Comparison of ENCODE assay signal across 8 mouse cellular contexts in the genomic region with DNA sequence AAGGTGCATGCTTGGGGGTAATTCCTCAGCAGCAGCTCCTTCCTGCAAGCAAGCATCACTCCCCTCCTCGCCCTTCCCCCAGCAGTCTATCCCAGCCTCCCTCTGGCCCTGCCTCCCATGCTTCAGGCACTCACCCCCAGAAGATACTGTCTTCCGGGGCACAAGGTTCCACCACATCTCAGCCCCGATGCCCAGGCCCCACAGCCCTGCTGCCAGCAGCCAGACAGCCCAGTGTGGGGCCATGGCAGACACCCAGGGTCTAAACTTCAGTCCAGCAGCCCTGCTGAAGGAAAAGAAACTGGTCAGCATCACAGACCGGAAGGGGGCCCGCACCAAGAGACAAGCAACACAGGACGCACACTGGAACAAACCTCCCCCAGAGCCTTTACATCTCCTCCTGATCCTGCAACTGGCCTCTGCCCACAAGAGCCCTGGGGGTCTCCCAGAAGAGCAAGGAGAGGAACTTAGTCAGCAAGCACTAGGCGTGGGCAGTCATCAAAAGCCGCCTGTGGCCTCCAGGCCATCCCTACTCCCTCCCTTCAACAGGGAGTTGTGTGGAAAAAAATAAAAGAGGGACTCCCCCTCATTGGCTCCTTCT. TPM values are rescaled to one million over a fixed set of nuclear protein-coding genes. Genes with fewer than 3 reads are reported as not detected.
DNase-seq lines count a peak whose midpoint lies in the region; ATAC-seq and TF ChIP-seq lines count a peak whose summit lies in the region.

No protein-coding gene starts in this region.

- peaks cover 20% of the 10 kb centered on the region for H3K4me1 ChIP-seq in forebrain, embryonic 14.5 days (ENCODE audit: control insufficient read depth, insufficient read depth, low read length)
- peaks cover 41% of the 10 kb centered on the region for H3K4me1 ChIP-seq in neural tube, embryonic 12.5 days

- H3K27ac ChIP-seq in left cerebral cortex, adult 2 months = peak overlapping the region; percentile 95
- peak overlapping the region; percentile 100 for H3K27ac ChIP-seq in forebrain, embryonic 14.5 days (ENCODE audit: low read depth, low read length)
- H3K27ac ChIP-seq in neural tube, embryonic 12.5 days = peak overlapping the region; percentile 98

- no peak for TF ChIP-seq POLR2A in brain, embryonic 14.5 days (IDR thresholded peaks at IDR 0.05; ENCODE audit: borderline replicate concordance, extremely low read depth, insufficient read depth, insufficient read length, poor library complexity, severe bottlenecking)

- H3K9ac ChIP-seq in forebrain, embryonic 14.5 days (ENCODE audit: low read length) = peak overlapping the region; percentile 100
- peak overlapping the region; percentile 98 for H3K9ac ChIP-seq in neural tube, embryonic 12.5 days

- intact Hi-C loops in left cerebral cortex, adult 2 months (cut with DNase I) = no loop called here
- intact Hi-C loops in left cerebral cortex, postnatal 25 days (cut with DNase I) = loop anchor here (2.0 kb wide), 1 partner anchor 79 kb away; no protein-coding TSS in a partner anchor

- H3K36me3 ChIP-seq in forebrain, embryonic 14.5 days (ENCODE audit: control insufficient read depth, insufficient read depth, low read length) = peaks cover 43% of the 10 kb centered on the region
- H3K36me3 ChIP-seq in neural tube, embryonic 12.5 days = peaks cover 44% of the 10 kb centered on the region

- peak overlapping the region; percentile 92 for H3K4me3 ChIP-seq in left cerebral cortex, adult 2 months
- H3K4me3 ChIP-seq in forebrain, embryonic 14.5 days (ENCODE audit: low read depth, low read length) = peak overlapping the region; percentile 99
- peak overlapping the region; percentile 91 for H3K4me3 ChIP-seq in neural tube, embryonic 12.5 days

- ATAC-seq in forebrain, embryonic 14.5 days = no peak
- ATAC-seq in neural tube, embryonic 12.5 days (ENCODE audit: low FRiP score, low read depth) = no peak

- H3K27me3 ChIP-seq in forebrain, embryonic 14.5 days (replicated peaks; ENCODE audit: control insufficient read depth, insufficient read depth, low read length) = no peaks in the 10 kb centered on the region
- H3K27me3 ChIP-seq in neural tube, embryonic 12.5 days (replicated peaks) = no peaks in the 10 kb centered on the region

- no peak for TF ChIP-seq CTCF in left cerebral cortex, adult 2 months (IDR thresholded peaks at IDR 0.05)
- no peak for TF ChIP-seq CTCF in brain, embryonic 14.5 days (IDR thresholded peaks at IDR 0.05; ENCODE audit: borderline replicate concordance, extremely low read depth, insufficient read depth, insufficient read length)

- 4% methylated on average over 8 of the region's 8 CpGs for WGBS in forebrain, embryonic 14.5 days
- WGBS in neural tube, embryonic 12.5 days = 3% methylated on average over 8 of the region's 8 CpGs

- no peaks in the 10 kb centered on the region for H3K9me3 ChIP-seq in forebrain, embryonic 14.5 days (replicated peaks; ENCODE audit: control insufficient read depth, low read length)
- no peaks in the 10 kb centered on the region for H3K9me3 ChIP-seq in neural tube, embryonic 12.5 days

- DNase-seq in left cerebral cortex, adult 2 months (ENCODE audit: extremely low spot score in 1 of 2, low spot score in 2 of 2) = no peak
- no peak for DNase-seq in left cerebral cortex, adult 11 months (ENCODE audit: low spot score)
- DNase-seq in brain, embryonic 14.5 days (ENCODE audit: low read depth) = peak; percentile 54
- no peak for DNase-seq in forebrain, embryonic 14.5 days (ENCODE audit: low spot score)
- DNase-seq in kidney, postnatal 4 days = peak; percentile 55 to 71
- no peak for DNase-seq in ovary, postnatal 14 days (ENCODE audit: low spot score)
- no peak for DNase-seq in left cerebral cortex, postnatal 25 days (ENCODE audit: low spot score in 2 of 2)

- peak overlapping the region; percentile 99 for H3K4me2 ChIP-seq in forebrain, embryonic 14.5 days (ENCODE audit: low read length)
- peak overlapping the region; percentile 95 for H3K4me2 ChIP-seq in neural tube, embryonic 12.5 days (replicated peaks)

RNA-seq across cellular contexts. Expression of a gene that starts 2.3 kb away (rescaled TPM):
- 10 to 100 TPM; 17.7 to 18.4 TPM for total RNA-seq in left cerebral cortex, adult 2 months (2021)
- polyA plus RNA-seq in brain, embryonic 14.5 days (2012; rRNA removed) = 64.2 and 66.1 TPM in 2 replicates
- 5.9 and 6.9 TPM in 2 replicates for polyA plus RNA-seq in forebrain, embryonic 14.5 days (2014; fragmentation: Nextera tagmentation; extraction: Ambion mirVana)
- 35.4 and 38.2 TPM in 2 replicates for polyA plus RNA-seq in neural tube, embryonic 12.5 days (2016; fragmentation: Nextera tagmentation; extraction: Ambion mirVana)
- total RNA-seq in left cerebral cortex, postnatal 25 days (2021) = 10 to 100 TPM; 16.0 to 16.9 TPM

RNA-seq across cellular contexts. Expression of a gene that starts 8.7 kb away (rescaled TPM):
- total RNA-seq in left cerebral cortex, adult 2 months (2021) = 10 to 100 TPM; 12.0 to 14.8 TPM
- 20.7 and 24.1 TPM in 2 replicates for polyA plus RNA-seq in brain, embryonic 14.5 days (2012; rRNA removed)
- polyA plus RNA-seq in forebrain, embryonic 14.5 days (2014; fragmentation: Nextera tagmentation; extraction: Ambion mirVana) = 15.4 and 15.7 TPM in 2 replicates
- polyA plus RNA-seq in neural tube, embryonic 12.5 days (2016; fragmentation: Nextera tagmentation; extraction: Ambion mirVana) = 18.6 and 19.5 TPM in 2 replicates
- total RNA-seq in left cerebral cortex, postnatal 25 days (2021) = 10 to 100 TPM; 11.1 to 13.0 TPM

RNA-seq across cellular contexts. Expression of a gene that starts 16.7 kb away (rescaled TPM):
- not detected for total RNA-seq in left cerebral cortex, adult 2 months (2021)
- polyA plus RNA-seq in brain, embryonic 14.5 days (2012; rRNA removed) = 0.07 and 0.08 TPM in 2 replicates
- 0.22 TPM in 1 of 2 replicates, not detected in the other for polyA plus RNA-seq in forebrain, embryonic 14.5 days (2014; fragmentation: Nextera tagmentation; extraction: Ambion mirVana)
- 1.0 TPM in 1 of 2 replicates, not detected in the other for polyA plus RNA-seq in neural tube, embryonic 12.5 days (2016; fragmentation: Nextera tagmentation; extraction: Ambion mirVana)
- total RNA-seq in left cerebral cortex, postnatal 25 days (2021) = not detected

RNA-seq across cellular contexts. Expression of a gene that starts 19.2 kb away (rescaled TPM):
- 1 to 10 TPM; 5.0 to 8.1 TPM for total RNA-seq in left cerebral cortex, adult 2 months (2021)
- 18.1 and 19.8 TPM in 2 replicates for polyA plus RNA-seq in brain, embryonic 14.5 days (2012; rRNA removed)
- polyA plus RNA-seq in forebrain, embryonic 14.5 days (2014; fragmentation: Nextera tagmentation; extraction: Ambion mirVana) = 3.8 and 5.2 TPM in 2 replicates
- polyA plus RNA-seq in neural tube, embryonic 12.5 days (2016; fragmentation: Nextera tagmentation; extraction: Ambion mirVana) = 16.4 and 16.6 TPM in 2 replicates
- total RNA-seq in left cerebral cortex, postnatal 25 days (2021) = 1 to 10 TPM; 6.1 to 6.3 TPM

RNA-seq across cellular contexts. Expression of a gene that starts 44.2 kb away (rescaled TPM):
- 10 to 100 TPM; 29.8 to 34.9 TPM for total RNA-seq in left cerebral cortex, adult 2 months (2021)
- 33.6 TPM in 2 replicates for polyA plus RNA-seq in brain, embryonic 14.5 days (2012; rRNA removed)
- 5.2 and 5.9 TPM in 2 replicates for polyA plus RNA-seq in forebrain, embryonic 14.5 days (2014; fragmentation: Nextera tagmentation; extraction: Ambion mirVana)
- 3.7 and 5.3 TPM in 2 replicates for polyA plus RNA-seq in neural tube, embryonic 12.5 days (2016; fragmentation: Nextera tagmentation; extraction: Ambion mirVana)
- 10 to 100 TPM; 32.1 to 32.7 TPM for total RNA-seq in left cerebral cortex, postnatal 25 days (2021)

Comparison
In these comparisons a context has a peak if more than half of its experiments do, and no peak if none do; other contexts are left out.
1. DNase-seq: peak in brain, embryonic 14.5 days (single experiment) and kidney, postnatal 4 days (2 of 2); none in left cerebral cortex, adult 2 months (0 of 2), left cerebral cortex, adult 11 months (single experiment), forebrain, embryonic 14.5 days (single experiment), ovary, postnatal 14 days (single experiment) and left cerebral cortex, postnatal 25 days (0 of 2).
2. Peak in every context shown above with its lines, with median percentiles within 50 percentile points of each other: H3K27ac ChIP-seq and H3K4me3 ChIP-seq.